Mouse (Mus musculus): ENCODE results near the gene Disp2. TPM values are rescaled to one million over a fixed set of nuclear protein-coding genes. Genes with fewer than 3 reads are reported as not detected.

Disp2 gene
- polyA plus RNA-seq, 1 experiment from 2014 or later: 0.14 TPM

GRCm38 (mm10) chr2:118760311-118761025 is 19.1 kb upstream of the Disp2 start:
- Histone ChIP-seq H3K4me1 (replicated peaks) (peaks cover 26% of the 10 kb centered on the region), H3K9ac (replicated peaks) (no peak overlapping the region), H3K4me2 (no peak overlapping the region), H3K36me3 (no peaks in the 10 kb centered on the region), H3K4me3 (replicated peaks) (no peak overlapping the region), H3K9me3 (no peaks in the 10 kb centered on the region), H3K27me3 (peaks cover 67% of the 10 kb centered on the region), H3K27ac (no peak overlapping the region)
- 82% methylated on average over 11 of the region's 11 CpGs for WGBS
- no peak for ATAC-seq (ENCODE audit: insufficient number of reproducible peaks, insufficient read depth, low FRiP score, low TSS enrichment, low read depth)

- peaks cover 67% of the 10 kb centered on the region for H3K27me3 ChIP-seq
- H3K4me2 ChIP-seq: peak overlapping the region; percentile 55; the same call in 1 of the 2 replicates
Observed at GRCm38 (mm10) chr2:118761358-118761757, 18.2 kb upstream of the Disp2 start.

GRCm38 (mm10) chr2:118761906-118762783 is 17.4 kb upstream of the Disp2 start, which contains the start of gene Ccdc9b:
TSS of gene Ccdc9b (minus strand) at chr2:118762661.
- H3K9me3 ChIP-seq: no peaks in the 10 kb centered on the region
- whole genome bisulfite sequencing: 6% methylated on average over 28 of the region's 29 CpGs
- H3K27ac ChIP-seq: peak within 1 kb of the TSS; percentile 80
- peak within 1 kb of the TSS; percentile 55 for H3K4me2 ChIP-seq
- no peaks in the 10 kb centered on the region for H3K36me3 ChIP-seq
- peak; percentile 40 for ATAC-seq (ENCODE audit: insufficient number of reproducible peaks, insufficient read depth, low FRiP score, low TSS enrichment, low read depth)
- H3K27me3 ChIP-seq: peaks cover 65% of the 10 kb centered on the region
- H3K4me3 ChIP-seq (replicated peaks): peak within 1 kb of the TSS; percentile 25
- peak within 1 kb of the TSS; percentile 47 for H3K9ac ChIP-seq (replicated peaks)
- H3K4me1 ChIP-seq (replicated peaks): peaks cover 26% of the 10 kb centered on the region

More at GRCm38 (mm10) chr2:118761358-118761757, 18.2 kb upstream of the Disp2 start:
- Histone ChIP-seq H3K4me3 (replicated peaks) (no peak overlapping the region), H3K27ac (peak overlapping the region; percentile 80; the same call in 1 of the 2 replicates), H3K9ac (replicated peaks) (no peak overlapping the region), H3K36me3 (no peaks in the 10 kb centered on the region), H3K9me3 (no peaks in the 10 kb centered on the region), H3K4me1 (replicated peaks) (peaks cover 26% of the 10 kb centered on the region)
- no peak for ATAC-seq (ENCODE audit: insufficient number of reproducible peaks, insufficient read depth, low FRiP score, low TSS enrichment, low read depth)
- 81% methylated on average over 12 of the region's 12 CpGs for WGBS

GRCm38 (mm10) chr2:118762784-118763148 is 16.8 kb upstream of the Disp2 start:
- H3K27ac ChIP-seq: peak overlapping the region; percentile 80
- peaks cover 26% of the 10 kb centered on the region for H3K4me1 ChIP-seq (replicated peaks)
- H3K9me3 ChIP-seq: no peaks in the 10 kb centered on the region
- 19% methylated on average over 10 of the region's 10 CpGs for WGBS
- H3K4me3 ChIP-seq (replicated peaks): peak overlapping the region; percentile 25
- H3K36me3 ChIP-seq: no peaks in the 10 kb centered on the region
- ATAC-seq (ENCODE audit: insufficient number of reproducible peaks, insufficient read depth, low FRiP score, low TSS enrichment, low read depth): no peak
- H3K27me3 ChIP-seq: peaks cover 59% of the 10 kb centered on the region
- H3K4me2 ChIP-seq: peak overlapping the region; percentile 55
- H3K9ac ChIP-seq (replicated peaks): peak overlapping the region; percentile 47; the same call in 1 of the 2 replicates

- H3K9me3 ChIP-seq: no peaks in the 10 kb centered on the region
- H3K9ac ChIP-seq (replicated peaks): no peak overlapping the region
- no peak overlapping the region for H3K27ac ChIP-seq
- H3K27me3 ChIP-seq: peaks cover 52% of the 10 kb centered on the region
- no peak overlapping the region for H3K4me3 ChIP-seq (replicated peaks)
- H3K4me1 ChIP-seq (replicated peaks): peaks cover 26% of the 10 kb centered on the region
- 78% methylated on average over 7 of the region's 7 CpGs for WGBS
- H3K4me2 ChIP-seq: no peak overlapping the region
- no peak for ATAC-seq (ENCODE audit: insufficient number of reproducible peaks, insufficient read depth, low FRiP score, low TSS enrichment, low read depth)
- no peaks in the 10 kb centered on the region for H3K36me3 ChIP-seq
Observed at GRCm38 (mm10) chr2:118763469-118763868, 16.1 kb upstream of the Disp2 start.

- Histone ChIP-seq H3K4me1 (replicated peaks) (peaks cover 26% of the 10 kb centered on the region), H3K9me3 (no peaks in the 10 kb centered on the region), H3K4me2 (peak overlapping the region; percentile 24), H3K27me3 (peaks cover 45% of the 10 kb centered on the region), H3K36me3 (no peaks in the 10 kb centered on the region), H3K27ac (no peak overlapping the region), H3K9ac (replicated peaks) (no peak overlapping the region), H3K4me3 (replicated peaks) (no peak overlapping the region)
- no peak for ATAC-seq (ENCODE audit: insufficient number of reproducible peaks, insufficient read depth, low FRiP score, low TSS enrichment, low read depth)
- WGBS: 25% methylated on average over 11 of the region's 11 CpGs
Observed at GRCm38 (mm10) chr2:118764094-118764831, 15.3 kb upstream of the Disp2 start.

- ATAC-seq (ENCODE audit: insufficient number of reproducible peaks, insufficient read depth, low FRiP score, low TSS enrichment, low read depth): no peak
- no peak overlapping the region for H3K4me2 ChIP-seq
- WGBS: 79% methylated on average over 5 of the region's 5 CpGs
- H3K27me3 ChIP-seq: peaks cover 43% of the 10 kb centered on the region
- no peak overlapping the region for H3K27ac ChIP-seq
- no peak overlapping the region for H3K4me3 ChIP-seq (replicated peaks)
- peaks cover 26% of the 10 kb centered on the region for H3K4me1 ChIP-seq (replicated peaks)
- H3K9me3 ChIP-seq: no peaks in the 10 kb centered on the region
- H3K9ac ChIP-seq (replicated peaks): no peak overlapping the region
- H3K36me3 ChIP-seq: no peaks in the 10 kb centered on the region
Observed at GRCm38 (mm10) chr2:118764875-118765274, 14.6 kb upstream of the Disp2 start.

- H3K36me3 ChIP-seq: no peaks in the 10 kb centered on the region
- no peak for ATAC-seq (ENCODE audit: insufficient number of reproducible peaks, insufficient read depth, low FRiP score, low TSS enrichment, low read depth)
- no peak overlapping the region for H3K9ac ChIP-seq (replicated peaks)
Observed at GRCm38 (mm10) chr2:118766041-118767033, 13.2 kb upstream of the Disp2 start.

GRCm38 (mm10) chr2:118772158-118772874 is 7.2 kb upstream of the Disp2 start, which contains the start of gene Phgr1:
TSS of gene Phgr1 (plus strand) at chr2:118772769.
- Histone ChIP-seq H3K36me3 (no peaks in the 10 kb centered on the region), H3K4me1 (replicated peaks) (no peaks in the 10 kb centered on the region), H3K9me3 (no peaks in the 10 kb centered on the region), H3K9ac (replicated peaks) (no peak within 1 kb of the TSS; the same call in 1 of the 2 replicates), H3K27ac (no peak within 1 kb of the TSS), H3K4me2 (no peak within 1 kb of the TSS), H3K4me3 (replicated peaks) (no peak within 1 kb of the TSS), H3K27me3 (no peaks in the 10 kb centered on the region)
- ATAC-seq (ENCODE audit: insufficient number of reproducible peaks, insufficient read depth, low FRiP score, low TSS enrichment, low read depth): no peak
- 81% methylated on average over 6 of the region's 6 CpGs for whole genome bisulfite sequencing

More at GRCm38 (mm10) chr2:118766041-118767033, 13.2 kb upstream of the Disp2 start:
- H3K4me1 ChIP-seq (replicated peaks): peaks cover 23% of the 10 kb centered on the region
- no peak overlapping the region for H3K27ac ChIP-seq
- no peaks in the 10 kb centered on the region for H3K9me3 ChIP-seq
- H3K4me3 ChIP-seq (replicated peaks): no peak overlapping the region
- peaks cover 29% of the 10 kb centered on the region for H3K27me3 ChIP-seq
- H3K4me2 ChIP-seq: no peak overlapping the region
- WGBS: 78% methylated on average over 10 of the region's 10 CpGs
